ENCODE assay signal across 9 mouse cellular contexts in genomic region chr7:87110312-87110984, GRCm38 (mm10).
A peak's percentile ranks its signal among the peaks of the same experiment; 100 is the strongest.
DNase-seq lines count a peak whose midpoint lies in the region; ATAC-seq lines count a peak whose summit lies in the region.
"Had no signal": no experiment of that assay in that cellular context is flagged by ENCODE, and none has a peak within 500 bp of the region (broad histone marks: within the 10 kb centered on the region; RNA-seq: fewer than 3 reads in every experiment).

No protein-coding gene starts in this region.

- H3K4me3 ChIP-seq in forebrain, embryonic 14.5 days (ENCODE audit: low read depth, low read length): no peak overlapping the region
- H3K4me3 ChIP-seq: erythroblast, embryonic 14.5 days had no signal

- peak overlapping the region; percentile 37; the same call in 1 of the 2 replicates for H3K9ac ChIP-seq in forebrain, embryonic 14.5 days (ENCODE audit: low read length)

- no peaks in the 10 kb centered on the region for H3K27me3 ChIP-seq in forebrain, embryonic 14.5 days (replicated peaks; ENCODE audit: control insufficient read depth, insufficient read depth, low read length)

- 31% methylated on average over 3 of the region's 3 CpGs for WGBS in forebrain, embryonic 14.5 days

- H3K4me2 ChIP-seq in forebrain, embryonic 14.5 days (ENCODE audit: low read length): peak overlapping the region; percentile 40; the same call in 1 of the 2 replicates

- peak; percentile 90 for ATAC-seq in forebrain, embryonic 14.5 days
- no peak for ATAC-seq in activated CD4-positive, CD25-positive, alpha-beta regulatory T cell, adult 4 months

- H3K4me1 ChIP-seq in forebrain, embryonic 14.5 days (ENCODE audit: control insufficient read depth, insufficient read depth, low read length): no peaks in the 10 kb centered on the region

- no peaks in the 10 kb centered on the region for H3K36me3 ChIP-seq in forebrain, embryonic 14.5 days (ENCODE audit: control insufficient read depth, insufficient read depth, low read length)

- no peak overlapping the region for H3K27ac ChIP-seq in forebrain, embryonic 14.5 days (ENCODE audit: low read depth, low read length)

- peak; percentile 22 for DNase-seq in layer of hippocampus, adult 11-12 months (ENCODE audit: low spot score)
- DNase-seq in layer of hippocampus, postnatal 36 days: no peak
- peak; percentile 70 for DNase-seq in adipocyte (ENCODE audit: low spot score)
- peak; percentile 92 for DNase-seq in forebrain, embryonic 14.5 days (ENCODE audit: low spot score)
- peak; percentile 5 for DNase-seq in layer of hippocampus, adult 9-11 months
- peak; percentile 16 for DNase-seq in retina, adult 2 months (ENCODE audit: low read depth, low spot score)
- DNase-seq in right cerebral cortex, postnatal 14 days: no peak

- no peaks in the 10 kb centered on the region for H3K9me3 ChIP-seq in forebrain, embryonic 14.5 days (replicated peaks; ENCODE audit: control insufficient read depth, low read length)

Comparison
In these comparisons a context has a peak if more than half of its experiments do, and no peak if none do; other contexts are left out.
1. DNase-seq: peak in layer of hippocampus, adult 11-12 months (single experiment), adipocyte (single experiment), forebrain, embryonic 14.5 days (single experiment), layer of hippocampus, adult 9-11 months (single experiment) and retina, adult 2 months (single experiment); none in layer of hippocampus, postnatal 36 days (0 of 2) and right cerebral cortex, postnatal 14 days (single experiment).